Mouse (Mus musculus) urinary bladder, postnatal 4 days (tissue): Measurements from ENCODE around the gene Mical2.

ENCODE experiments used
- DNase-seq, 2 experiments: peaks; one replicate each; pipeline ENCODE4 v3.0.0; 2021 to 2022; ENCODE audit warnings: low spot score in 2 of 2

The Mical2 gene

GRCm38 (mm10) chr7:112225615-112226262 lies at the start of gene Mical2:
Gene Mical2, plus strand, starts transcription at chr7:112225856.
- DNase-seq = peak; percentile 82 to 91

DNA sequence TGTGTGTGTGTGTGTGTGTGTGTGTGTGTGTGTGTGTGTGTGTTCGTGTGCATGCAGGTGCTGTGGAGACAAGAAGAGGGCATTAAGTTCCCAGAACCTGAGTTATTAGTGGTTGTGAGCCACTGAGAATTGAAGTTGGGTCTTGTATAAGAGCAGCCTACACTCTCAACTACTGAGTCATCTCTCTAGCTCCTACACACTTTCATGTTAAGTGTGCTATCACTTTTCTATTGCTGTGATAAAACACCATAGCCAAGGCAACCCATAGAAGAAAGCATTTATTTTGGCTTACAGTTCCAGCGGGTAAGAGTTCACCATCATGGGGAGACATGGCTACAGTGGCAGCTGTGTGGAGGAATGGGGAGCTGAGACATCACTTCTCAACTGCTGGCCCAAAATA lies 49.0 kb upstream of the Mical2 start:
- DNase-seq = no peak

DNA sequence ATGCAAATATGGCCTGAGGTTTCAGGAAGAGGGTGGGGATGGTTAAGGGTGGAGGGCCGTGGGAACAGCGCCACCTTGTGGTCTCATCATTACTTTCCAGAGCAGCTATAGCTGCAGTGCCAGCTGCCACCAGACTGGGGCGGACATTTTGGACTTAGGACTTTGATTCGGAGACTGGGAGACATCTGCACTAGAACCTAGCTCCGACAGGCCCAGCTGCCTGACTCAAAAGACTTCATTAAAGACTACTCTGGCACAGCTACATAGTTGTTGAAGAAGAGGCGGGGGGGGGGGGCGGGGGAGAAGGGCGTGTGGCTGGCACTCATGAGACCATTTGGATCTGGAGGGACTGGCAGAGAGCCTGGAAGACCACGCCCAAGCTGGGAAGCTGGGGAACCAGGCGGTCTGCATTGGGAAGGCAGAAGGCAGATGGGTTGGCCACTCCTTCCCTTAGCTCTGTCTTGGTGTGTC lies 45.4 kb upstream of the Mical2 start:
- DNase-seq = peak; percentile 79 to 88

DNA sequence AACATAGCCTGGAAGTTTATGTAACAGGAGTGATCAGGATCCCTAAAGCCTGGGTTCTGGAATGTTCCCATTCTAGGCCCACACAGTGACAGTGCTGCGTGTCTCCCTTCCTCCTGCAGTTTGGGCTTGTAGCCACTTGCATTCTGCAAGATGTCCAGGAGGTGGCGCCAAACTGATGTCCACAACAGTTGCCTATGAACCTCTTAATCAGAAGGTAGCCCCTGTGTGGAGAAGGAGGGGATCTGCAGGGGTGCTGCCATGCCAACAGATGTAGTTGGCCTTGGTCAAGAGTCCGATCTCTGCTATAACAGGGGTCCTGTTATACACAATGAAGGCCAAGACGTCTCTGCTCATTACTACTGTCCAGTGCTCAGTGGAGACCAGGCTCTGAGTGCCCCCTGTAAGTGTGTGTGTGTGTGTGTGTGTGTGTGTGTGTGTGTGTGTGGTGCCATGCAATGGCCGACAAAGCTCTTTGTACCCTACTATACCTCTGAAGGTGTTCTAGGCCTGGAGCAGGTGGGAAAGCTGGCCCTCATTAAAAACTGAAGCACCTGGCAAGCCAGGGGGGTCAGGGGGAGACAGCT lies 42.3 kb upstream of the Mical2 start:
- peak; percentile 79 to 89 for DNase-seq

DNA sequence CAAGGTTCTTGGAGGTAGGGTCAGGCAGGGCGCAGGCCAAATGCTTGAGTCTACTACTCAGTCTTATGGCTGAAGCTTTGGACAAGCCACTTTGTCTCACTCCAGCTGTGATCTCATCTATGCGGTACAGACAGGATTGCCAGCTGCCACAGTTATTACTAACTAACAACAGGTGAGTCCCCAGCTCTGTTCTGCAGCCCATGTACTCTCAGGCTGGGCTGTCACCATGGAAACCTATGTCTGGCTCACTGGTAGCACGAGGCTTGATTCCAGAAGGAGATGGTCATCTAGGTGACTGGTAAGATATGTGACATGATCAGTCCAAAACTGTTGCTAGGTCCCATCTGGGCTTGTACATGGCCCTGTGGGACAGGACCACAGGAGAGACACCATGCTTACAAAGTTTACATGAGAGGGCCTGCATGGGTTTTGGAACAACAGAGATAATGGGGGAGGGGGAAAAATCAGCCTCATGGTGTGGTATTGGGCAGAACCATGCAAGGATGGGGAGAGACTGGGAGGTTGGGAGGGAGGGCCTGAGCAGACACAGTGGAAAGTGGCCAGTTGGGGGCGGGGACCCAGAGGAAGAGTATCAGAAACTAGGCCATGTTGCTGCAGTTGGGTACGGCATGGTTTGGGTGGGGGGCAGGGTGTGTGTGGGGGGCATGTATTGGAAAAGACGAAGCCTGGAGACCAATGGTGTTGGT lies 41.0 kb upstream of the Mical2 start:
- DNase-seq = no peak

DNA sequence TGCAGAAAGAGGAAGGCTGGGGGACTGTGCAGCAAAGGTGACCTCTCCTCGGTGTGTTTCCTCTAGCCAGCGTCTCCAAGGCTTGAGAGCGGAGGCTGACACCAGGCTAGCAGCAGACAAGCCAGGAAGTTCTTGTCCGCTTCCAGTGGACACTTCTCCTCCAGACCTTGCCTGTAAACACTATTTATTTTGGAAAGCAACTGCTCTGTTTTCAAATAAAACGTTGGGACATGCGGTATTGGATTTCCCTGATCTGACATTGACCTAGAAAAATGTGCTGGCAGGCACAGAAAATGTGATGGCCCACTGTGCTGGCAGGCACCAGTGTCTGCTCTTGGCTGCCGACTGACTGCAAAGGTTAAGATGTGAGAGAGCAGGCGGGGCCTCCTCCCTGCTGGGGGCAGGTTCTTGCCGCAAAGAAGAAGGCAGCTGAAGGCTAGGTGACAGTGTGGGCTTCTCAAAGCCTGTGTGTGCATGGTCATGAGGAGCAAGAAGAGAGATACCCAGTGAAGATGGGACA lies 40.4 kb upstream of the Mical2 start:
- no peak for DNase-seq

- no peak for DNase-seq
These were observed 38.8 kb upstream of the Mical2 start for GRCm38 (mm10) chr7:112186871-112187270.

GRCm38 (mm10) chr7:112187536-112188459 lies 37.9 kb upstream of the Mical2 start:
- DNase-seq = no peak

DNA sequence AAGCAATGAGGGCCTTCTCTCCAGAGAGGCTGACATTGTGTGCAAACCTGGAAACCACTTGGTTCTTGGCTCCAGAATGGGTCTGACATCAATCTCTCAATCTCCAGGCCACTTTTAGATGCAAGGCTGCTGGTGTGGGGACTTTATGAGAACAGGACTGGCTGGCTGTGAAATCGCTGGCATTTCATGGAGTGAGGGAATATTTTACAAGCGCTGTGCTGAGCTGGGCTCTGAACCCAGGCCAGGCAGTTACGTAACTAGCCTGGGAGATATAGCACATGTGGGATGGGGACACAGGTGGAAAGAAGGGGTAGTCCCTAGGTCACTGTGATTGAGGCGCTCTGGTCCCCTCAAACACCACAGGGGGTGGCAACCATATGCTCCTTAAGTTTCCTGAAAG lies 33.4 kb upstream of the Mical2 start:
- no peak for DNase-seq

- no peak for DNase-seq
These were observed 32.9 kb upstream of the Mical2 start for GRCm38 (mm10) chr7:112192778-112193177.

DNA sequence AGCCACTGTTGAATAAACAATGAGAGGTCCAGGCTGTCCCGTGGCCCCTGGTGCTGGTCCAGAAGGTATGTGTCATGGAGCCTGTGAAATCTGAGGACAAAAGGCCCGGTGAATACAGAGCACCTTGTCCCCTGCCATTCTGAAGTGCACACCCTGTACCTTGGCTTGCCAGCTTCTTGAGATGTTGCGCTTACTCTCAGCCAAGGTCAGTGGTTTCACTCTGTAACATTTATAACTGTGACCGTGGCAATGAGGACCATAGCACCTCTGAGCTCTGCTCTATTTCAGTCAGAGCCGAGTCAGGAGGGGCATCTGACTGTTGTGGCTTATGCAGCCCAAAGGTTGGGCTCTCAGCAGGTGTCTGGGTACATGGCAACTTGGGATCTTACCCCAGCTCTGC lies 31.4 kb upstream of the Mical2 start:
- no peak for DNase-seq

DNA sequence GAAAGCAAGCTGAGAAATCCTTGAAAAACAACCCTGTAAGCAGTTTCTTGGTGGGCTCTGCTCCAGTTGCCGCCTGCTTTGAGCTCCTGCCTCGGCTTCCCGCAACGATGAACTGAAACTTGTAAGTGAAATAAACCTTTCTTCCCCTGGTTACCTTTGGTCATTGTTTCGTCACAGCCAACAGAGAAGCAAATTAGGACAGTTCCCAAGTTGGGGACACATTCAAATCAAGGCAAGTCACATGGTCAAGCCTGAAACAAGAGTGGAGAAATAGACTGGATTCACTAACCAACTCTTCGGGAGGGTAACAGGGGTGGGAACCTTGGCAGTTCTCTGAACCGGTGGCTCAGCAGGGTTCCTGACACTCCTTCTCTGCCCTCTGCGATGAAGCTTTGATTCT lies 28.2 kb upstream of the Mical2 start:
- DNase-seq = no peak

DNA sequence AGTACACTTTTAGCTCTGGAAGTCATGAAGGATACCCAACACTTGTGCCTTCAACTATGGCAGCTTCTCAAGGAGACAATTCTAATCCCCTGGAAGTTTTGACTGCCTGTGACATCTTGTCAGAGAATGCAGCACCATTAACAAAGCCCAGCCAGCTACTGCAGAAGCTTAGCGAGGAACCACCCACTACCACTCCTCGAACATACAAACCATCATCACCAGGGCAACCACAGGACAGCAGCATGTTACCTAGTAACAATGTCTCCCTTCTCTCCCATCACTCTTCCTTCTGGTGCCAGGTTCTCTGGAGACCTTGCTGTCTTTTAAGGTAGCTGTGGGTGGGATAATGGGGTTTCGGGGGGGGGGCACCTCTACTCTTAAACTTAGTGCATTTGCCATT lies 26.3 kb upstream of the Mical2 start:
- DNase-seq = no peak

DNA sequence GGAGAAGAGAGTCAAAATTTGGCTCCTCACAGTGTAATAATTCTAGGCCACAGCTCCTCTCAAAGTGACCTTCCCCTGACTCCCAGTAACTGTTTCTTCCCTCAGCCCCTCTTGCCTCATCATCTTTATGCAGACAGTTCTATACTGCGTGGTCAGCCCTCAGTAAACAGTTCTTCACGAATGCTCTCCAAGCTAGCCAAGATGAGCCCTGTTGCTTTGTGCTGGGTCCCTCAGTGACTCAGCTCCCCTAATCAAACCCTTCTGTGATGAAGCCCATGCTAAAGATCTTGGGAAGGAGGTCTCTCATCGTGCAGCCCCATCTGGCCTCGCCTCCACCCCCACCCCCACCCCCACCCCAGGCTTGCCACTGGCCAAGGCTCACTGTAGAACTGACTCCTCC lies 24.9 kb upstream of the Mical2 start:
- no peak for DNase-seq

DNA sequence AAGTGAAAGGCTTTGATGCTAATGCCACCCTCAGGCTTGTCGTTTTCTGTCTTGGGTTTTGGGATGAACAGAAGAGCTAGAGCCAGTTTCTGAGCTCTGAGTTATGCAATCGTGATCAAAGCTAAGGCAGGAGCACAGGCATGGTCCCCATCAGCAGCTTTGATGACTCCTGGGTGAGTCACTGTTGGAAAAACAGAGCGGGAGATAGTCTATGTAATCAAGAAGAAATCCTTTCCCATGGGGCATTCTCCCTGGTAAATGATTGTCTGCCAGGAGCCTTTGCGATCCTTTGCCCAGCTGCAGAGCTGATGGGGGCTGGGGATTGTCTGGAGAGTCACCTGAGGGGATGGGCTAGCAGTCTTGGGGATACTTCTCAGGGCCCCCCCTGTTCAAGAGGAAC lies 23.5 kb upstream of the Mical2 start:
- DNase-seq = no peak

DNA sequence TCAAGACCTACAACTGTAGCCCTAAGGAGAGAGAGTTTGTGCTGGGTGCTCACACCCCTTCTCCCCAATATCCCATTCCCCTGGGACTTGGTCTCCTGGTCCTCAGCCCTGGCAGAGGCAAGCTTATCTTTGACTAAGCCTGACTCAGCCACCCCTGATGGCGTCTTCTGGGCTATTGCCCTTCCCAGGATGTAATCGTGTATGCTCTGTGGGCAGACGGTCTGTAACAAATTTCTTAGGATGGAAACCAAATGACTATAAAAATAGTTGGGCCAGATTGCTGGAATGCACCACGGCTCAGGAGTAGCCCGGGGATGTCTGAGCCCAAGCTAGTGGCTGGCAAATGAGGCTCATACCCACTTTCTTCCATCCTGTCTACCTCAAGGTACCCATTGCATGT lies 22.8 kb upstream of the Mical2 start:
- DNase-seq = no peak

DNA sequence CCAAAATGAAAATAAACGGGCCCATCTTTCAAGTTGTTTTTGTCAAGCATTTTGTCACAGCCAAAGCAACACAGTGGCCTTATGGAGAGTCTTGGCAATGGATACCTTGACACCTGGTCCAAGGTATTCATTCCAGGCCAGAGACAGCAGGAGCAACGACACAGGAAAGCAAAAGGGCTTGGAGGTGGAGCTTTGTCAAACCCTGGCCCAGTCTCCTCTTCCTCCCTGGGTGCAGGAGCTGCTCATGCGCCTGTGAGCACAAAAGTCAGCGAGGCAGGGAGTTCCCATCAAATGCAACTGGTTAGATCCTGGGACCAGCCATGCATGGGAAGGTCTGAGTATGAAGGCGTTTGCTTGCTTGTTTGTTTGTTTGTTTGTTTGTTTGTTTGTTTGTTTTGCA lies 21.7 kb upstream of the Mical2 start:
- no peak for DNase-seq

DNA sequence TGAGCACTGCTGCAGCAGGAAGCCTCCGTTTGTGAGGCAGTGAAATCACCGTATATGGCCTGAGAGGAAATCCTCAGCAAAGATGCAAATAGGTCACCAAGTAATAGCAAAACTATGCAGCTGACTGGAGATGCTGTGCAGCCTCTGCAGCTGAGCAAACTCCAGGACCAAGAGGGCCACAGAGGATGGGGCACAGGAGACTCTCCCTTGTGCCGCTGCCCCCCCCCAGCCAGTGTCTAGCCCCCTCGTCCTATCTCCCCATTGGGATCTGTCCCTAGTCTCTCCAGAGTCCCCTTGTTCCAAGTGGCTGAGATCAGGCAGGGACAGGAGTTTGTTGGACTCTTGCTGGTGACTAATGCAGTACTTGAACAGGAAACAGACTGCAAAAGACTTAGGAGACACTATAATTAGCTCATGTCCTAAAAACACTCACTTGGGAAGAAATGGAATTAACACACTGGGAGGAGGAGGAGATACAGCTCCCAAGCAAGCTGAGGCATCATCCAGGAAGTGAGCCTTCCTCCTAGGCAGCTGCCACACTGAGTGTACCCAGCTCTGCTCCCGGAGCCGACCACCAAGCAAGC lies 21.2 kb upstream of the Mical2 start:
- no peak for DNase-seq

- DNase-seq = no peak
These were observed 20.1 kb upstream of the Mical2 start for GRCm38 (mm10) chr7:112205513-112205912.

GRCm38 (mm10) chr7:112207717-112208116 lies 17.9 kb upstream of the Mical2 start:
- DNase-seq = no peak
